Mouse (Mus musculus): ENCODE measurements around the gene Mettl7a3.
"Not testable (repeated sequence)": the region's sequence is repeated elsewhere in the genome, so short reads cannot be mapped to it uniquely, and the experiment has no call there.

DNA sequence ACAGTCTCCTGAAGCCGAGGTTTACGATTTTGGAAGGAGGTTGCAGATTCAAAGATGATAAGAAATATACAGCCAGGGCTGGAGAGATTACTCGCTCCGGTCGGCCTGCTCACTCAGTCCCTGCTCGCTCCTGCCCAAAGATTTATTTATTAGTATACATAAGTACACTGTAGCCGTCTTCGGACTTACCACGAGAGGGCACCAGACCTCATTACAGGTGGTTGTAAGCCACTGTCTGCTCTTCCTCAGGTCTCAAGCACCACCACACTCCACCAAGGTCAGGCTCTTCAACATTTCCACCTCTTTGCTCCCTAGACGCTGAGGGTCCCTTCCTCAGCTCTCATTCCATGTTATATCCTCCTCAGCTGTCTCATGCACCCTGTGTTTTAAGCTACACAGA lies 3.1 kb downstream of the Mettl7a3 start:
- TF ChIP-seq CTCF (IDR thresholded peaks at IDR 0.05; ENCODE audit: control insufficient read depth, insufficient read depth, insufficient read length); USF1 (IDR thresholded peaks at IDR 0.05; ENCODE audit: low read depth); MYOD1 (IDR thresholded peaks at IDR 0.05; ENCODE audit: control insufficient read depth, insufficient read length, low read depth); MAX (IDR thresholded peaks at IDR 0.05); MYOG (IDR thresholded peaks at IDR 0.05; ENCODE audit: control insufficient read depth, extremely low read depth, insufficient read length); CEBPB (IDR thresholded peaks at IDR 0.05; ENCODE audit: low read depth): not testable (repeated sequence)
